Mouse (Mus musculus): ENCODE results near the gene Gemin2. TPM values are rescaled to one million over a fixed set of nuclear protein-coding genes. Genes with fewer than 3 reads are reported as not detected.

Gene Gemin2
- polyA plus RNA-seq, 1 experiment from 2014 or later: 15.6 TPM

Other genes starting within 250 kb of the Gemin2 start
- gene Sec23a, start 1.4 kb upstream of the Gemin2 start, polyA plus RNA-seq (2015; fragmentation: Nextera tagmentation; extraction: Ambion mirVana): 101 and 110 TPM in 2 replicates
- gene Trappc6b, start 48.1 kb downstream of the Gemin2 start, polyA plus RNA-seq (2015; fragmentation: Nextera tagmentation; extraction: Ambion mirVana): 161 and 166 TPM in 2 replicates
- gene Pnn, start 53.5 kb downstream of the Gemin2 start, polyA plus RNA-seq (2015; fragmentation: Nextera tagmentation; extraction: Ambion mirVana): 83.2 and 95.0 TPM in 2 replicates
- 46.2 and 46.3 TPM in 2 replicates for gene Mia2, start 82.4 kb downstream of the Gemin2 start, polyA plus RNA-seq (2015; fragmentation: Nextera tagmentation; extraction: Ambion mirVana)
- gene Fbxo33, start 206.3 kb downstream of the Gemin2 start, polyA plus RNA-seq (2015; fragmentation: Nextera tagmentation; extraction: Ambion mirVana): 8.6 and 8.8 TPM in 2 replicates